Mouse (Mus musculus): ENCODE results near the gene Cdkl2.

The Cdkl2 gene

DNA sequence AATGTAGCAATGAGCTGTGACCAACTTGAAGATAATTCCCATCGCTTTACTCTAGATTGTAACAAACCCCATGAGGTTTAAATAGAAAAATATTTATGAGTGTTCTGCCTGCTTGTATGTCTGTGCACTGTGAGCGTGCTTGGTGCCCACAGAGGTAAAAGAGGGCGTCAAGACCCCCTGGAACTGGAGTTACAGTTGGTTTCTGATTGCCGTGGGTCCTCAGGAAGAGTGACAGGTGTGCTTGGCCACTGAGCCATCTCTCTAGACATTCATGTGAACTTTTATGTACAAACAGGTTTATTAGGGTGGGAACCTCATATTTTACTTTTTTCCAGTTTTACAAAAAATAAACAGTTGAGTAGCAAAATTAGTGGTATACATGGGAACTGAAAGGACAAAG is at the start of gene Cdkl2:
Cdkl2 (minus strand) TSS at position 101 of the 400 bp plus-strand sequence.
- DNase-seq (ENCODE audit: extremely low read depth, low read depth, low spot score): no peak

DNA sequence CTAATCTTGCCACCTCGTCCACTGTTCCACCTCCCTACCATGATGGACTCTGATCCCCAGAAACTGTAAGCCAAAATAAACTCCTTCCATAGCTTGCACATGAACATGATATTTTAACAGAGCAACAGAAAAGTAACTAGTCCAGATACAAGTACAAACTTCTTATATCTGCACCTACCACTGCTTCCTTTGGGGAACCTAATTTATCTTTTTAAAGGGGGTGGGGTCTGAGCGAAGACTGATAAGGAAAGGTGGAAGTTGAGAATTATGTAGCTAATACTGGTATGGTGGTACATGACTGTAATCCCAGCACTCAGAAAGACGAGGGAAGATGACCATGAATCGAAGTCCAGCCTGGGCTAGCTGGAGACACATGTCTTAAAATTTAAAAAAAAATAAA is 43.8 kb upstream of the Cdkl2 start:
- no peak for DNase-seq (ENCODE audit: extremely low read depth, low read depth, low spot score)

DNA sequence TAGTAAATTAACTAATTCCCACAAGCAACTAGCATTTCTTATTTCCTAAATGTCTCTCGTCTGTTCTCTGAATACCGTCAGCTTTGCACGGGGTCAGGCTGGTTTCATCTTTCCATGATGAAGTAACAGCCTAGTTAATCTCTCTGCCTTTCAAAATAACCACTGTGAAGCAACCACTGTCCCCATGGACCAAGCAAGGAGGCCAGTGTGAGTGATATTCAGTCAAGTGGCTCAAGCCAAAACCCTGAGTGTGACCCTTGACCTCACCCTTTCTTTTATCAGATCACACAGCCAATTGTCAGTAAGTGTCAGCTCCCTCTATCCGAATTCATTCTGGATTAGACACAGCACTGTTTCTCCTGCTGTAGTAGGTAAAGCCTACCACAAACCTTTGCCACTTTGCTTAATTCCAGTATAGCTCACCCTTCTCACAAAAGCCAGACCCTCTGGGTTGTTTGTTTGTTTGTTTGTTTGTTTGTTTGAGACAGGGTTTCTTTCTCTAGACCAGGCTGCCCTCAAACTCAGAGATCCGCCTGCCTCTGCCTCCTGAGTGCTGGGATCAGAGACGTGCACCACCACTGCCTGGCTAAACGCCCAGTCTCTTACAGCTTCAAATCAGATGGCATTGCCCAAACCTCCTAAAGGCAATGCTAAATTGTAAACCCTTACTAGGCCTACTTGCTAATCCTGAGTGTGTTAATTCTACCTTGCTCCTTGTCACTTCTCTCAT is 42.3 kb upstream of the Cdkl2 start:
- DNase-seq (ENCODE audit: extremely low read depth, low read depth, low spot score): peak; percentile 62

DNA sequence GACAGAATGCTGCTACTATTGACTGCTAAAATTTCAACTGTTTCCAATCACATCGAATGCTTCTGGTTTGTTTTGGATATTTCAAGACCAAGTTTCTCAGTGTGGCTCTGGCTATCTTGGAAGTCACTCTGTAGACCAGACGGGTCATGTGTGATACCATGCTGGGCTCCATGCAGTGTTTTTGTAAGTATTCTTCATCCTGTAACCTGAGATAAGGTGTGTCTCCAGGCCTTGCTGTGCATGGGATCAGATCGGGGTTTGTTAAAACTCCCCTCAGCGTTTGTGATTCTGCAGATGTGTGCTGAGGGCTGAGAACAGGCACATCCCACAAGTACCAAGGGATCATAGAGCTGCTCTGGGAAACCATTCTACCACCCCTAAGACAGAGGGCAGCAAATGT is 41.6 kb upstream of the Cdkl2 start:
- DNase-seq (ENCODE audit: extremely low read depth, low read depth, low spot score): no peak

DNA sequence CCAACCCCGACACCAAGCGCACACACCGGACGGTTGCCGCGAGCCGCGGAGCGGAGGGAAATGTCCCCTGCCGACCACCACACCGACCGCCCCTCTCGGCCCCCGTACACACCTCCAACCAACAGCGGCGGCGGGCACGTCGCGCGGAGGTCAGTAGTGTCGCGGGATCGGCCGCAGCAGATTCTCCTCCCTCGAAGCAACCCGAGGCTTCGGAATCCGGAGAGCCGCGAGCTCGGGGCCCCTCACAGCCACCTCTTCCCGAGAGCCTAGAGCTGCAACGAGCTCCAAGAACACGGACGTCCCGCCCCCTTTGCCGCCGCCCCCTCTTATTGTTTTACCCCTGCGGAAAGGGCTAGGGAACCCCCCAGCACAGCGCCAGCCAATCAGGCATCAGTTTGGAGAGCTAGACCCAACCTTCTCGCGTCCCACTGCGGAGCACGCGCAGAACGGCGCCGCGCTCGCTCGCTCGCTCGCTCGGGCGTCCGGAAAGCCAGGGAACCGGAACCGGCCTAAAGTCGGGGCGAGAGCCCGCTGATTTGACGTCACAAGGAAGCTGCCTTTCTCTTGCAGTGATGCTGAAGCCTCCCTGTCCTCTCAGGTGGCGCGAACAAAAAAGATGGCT is 39.8 kb upstream of the Cdkl2 start, which contains the start of gene G3bp2:
G3bp2 (minus strand) TSS at position 303 of the 622 bp plus-strand sequence.
- DNase-seq (ENCODE audit: extremely low read depth, low read depth, low spot score): peak; percentile 56

DNA sequence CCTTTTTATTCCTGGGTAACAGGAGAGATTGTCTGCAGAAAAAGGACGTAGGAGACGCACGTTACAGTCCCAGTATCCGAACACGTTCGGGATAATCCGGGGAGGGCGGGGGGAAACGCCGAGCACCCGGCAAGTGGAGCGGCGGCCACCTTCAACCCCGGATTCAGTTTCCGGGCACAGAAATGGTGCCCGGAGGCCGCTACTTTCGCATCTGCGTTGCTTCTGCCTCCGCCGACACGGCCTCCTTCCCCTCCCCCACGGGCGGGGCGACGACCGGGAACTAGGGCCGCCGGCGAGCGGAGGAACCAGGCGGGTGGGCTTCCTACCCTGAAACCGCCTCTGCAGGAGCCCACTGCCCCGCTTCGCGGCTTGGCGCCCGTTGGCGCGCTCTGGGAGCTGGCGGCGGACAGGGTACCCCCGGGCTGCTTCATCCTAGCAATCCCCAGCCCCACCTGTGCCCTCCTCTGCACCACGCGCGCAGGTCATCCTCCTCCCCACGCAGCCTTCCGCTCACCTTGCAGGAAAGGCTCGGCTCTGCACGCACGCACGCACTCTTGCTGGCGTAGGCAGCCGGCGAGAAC is 39.2 kb upstream of the Cdkl2 start:
- no peak for DNase-seq (ENCODE audit: extremely low read depth, low read depth, low spot score)

DNA sequence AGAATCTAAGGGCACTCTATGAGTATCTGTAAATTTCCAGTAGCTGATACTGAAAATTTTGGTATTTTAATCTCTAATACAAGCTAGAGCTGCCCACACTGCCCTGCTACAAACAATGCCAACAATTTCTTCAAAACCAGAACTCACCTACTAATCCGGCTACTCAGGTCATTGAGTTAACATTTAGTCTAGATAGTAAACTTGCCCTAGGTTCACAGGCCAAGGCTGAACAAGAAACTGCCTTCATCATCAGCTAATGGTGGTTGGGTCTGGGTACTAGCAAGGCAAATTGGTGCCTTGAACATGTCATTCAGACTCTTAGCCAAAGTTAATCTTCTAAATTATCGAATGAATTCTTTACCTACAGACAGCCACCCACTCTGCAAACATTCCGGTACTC is 37.6 kb upstream of the Cdkl2 start:
- no peak for DNase-seq (ENCODE audit: extremely low read depth, low read depth, low spot score)

- DNase-seq (ENCODE audit: extremely low read depth, low read depth, low spot score): no peak
Observed at GRCm38 (mm10) chr5:92080400-92080799, 36.7 kb upstream of the Cdkl2 start.

GRCm38 (mm10) chr5:92079304-92079703 is 35.6 kb upstream of the Cdkl2 start:
- no peak for DNase-seq (ENCODE audit: extremely low read depth, low read depth, low spot score)

GRCm38 (mm10) chr5:92078751-92079150 is 35.1 kb upstream of the Cdkl2 start:
- DNase-seq (ENCODE audit: extremely low read depth, low read depth, low spot score): no peak

GRCm38 (mm10) chr5:92076273-92076672 is 32.6 kb upstream of the Cdkl2 start:
- no peak for DNase-seq (ENCODE audit: extremely low read depth, low read depth, low spot score)

DNA sequence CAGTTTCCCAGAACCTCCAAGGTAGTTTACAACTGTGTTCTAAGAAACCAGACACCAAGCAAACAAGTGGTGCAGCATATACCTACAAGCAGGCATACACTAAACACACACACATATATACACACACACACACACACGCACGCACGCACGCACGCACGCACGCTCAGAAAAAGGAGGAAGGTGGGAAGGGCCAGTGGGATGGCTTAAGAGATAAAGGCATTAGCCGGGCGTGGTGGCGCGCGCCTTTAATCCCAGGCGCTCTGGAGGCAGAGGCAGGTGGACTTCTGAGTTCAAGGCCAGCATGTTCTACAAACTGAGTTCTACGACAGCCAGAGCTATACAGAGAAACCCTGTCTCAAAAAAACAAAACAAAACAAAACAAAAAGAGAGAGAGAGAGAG is 30.4 kb upstream of the Cdkl2 start:
- no peak for DNase-seq (ENCODE audit: extremely low read depth, low read depth, low spot score)

GRCm38 (mm10) chr5:92063192-92063591 is 19.5 kb upstream of the Cdkl2 start:
- no peak for DNase-seq (ENCODE audit: extremely low read depth, low read depth, low spot score)

- DNase-seq (ENCODE audit: extremely low read depth, low read depth, low spot score): no peak
Observed at GRCm38 (mm10) chr5:92052866-92053265, 9.2 kb upstream of the Cdkl2 start.

GRCm38 (mm10) chr5:92050419-92050818 is 6.7 kb upstream of the Cdkl2 start:
- no peak for DNase-seq (ENCODE audit: extremely low read depth, low read depth, low spot score)

DNA sequence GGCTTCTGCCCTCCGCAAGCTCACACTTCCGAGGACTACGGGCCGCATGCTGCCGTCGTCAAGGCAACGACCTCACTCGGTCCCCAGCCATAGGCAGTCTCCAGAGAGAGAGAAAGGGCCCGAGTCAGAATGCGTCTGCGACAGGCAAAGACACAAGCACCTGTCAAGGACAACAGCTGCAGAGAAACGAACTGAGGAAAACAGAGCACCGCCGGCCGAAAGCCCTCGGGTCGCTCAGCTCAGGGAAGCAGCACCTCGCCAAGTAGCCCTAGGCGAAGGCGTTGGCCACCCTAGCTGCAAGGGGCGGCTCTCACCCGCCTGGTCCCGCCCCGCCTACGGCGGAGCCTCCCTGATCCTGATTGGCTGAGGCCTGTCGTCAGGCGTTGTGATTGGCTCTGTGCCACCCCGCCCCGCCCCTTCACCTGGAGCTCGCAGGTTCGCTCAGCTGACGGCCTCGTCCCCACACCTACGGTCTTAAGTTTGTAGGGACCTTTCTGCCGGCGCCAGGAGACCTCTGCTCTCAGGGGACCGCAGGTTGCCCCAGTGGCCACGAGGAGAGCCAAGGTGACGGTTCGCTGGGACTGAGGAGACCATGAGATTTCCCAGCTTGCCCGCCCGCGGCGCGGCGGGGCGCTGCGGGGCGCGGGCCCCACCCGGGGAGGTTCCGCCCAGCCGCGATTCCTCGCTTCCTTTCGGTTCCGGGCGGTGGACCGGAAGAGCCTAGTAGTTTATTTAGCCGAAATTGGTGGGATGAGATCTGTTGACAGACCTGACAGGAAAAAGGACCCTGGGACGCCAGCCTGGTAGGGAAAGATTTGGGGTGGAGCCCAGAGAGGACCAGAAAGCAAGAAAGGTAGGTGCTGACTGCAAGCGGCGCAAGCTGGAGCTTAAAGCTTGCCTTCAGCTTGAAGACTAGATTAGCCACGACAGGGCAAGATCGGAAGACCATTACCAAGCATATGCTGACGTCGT is 1.0 kb downstream of the Cdkl2 start:
- DNase-seq (ENCODE audit: extremely low read depth, low read depth, low spot score): peak; percentile 72

DNA sequence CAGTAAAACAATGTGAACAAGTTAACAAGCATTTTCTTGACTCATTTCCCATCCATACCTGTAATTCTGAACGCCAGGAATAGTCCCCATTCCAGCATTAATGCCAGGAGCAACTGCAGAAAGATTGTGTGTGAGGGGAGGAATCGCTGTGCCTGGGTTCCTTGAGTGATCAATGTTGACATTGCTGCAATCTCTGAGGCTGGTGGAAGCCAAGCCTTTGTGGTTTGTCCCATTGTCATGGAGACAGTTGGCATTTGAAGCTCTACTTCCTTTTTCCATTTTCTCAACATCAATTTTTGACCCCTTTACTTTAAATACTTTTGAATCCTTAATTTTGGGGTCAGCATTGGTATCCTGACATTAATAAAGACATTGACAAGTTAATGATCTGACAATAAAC is 23.7 kb downstream of the Cdkl2 start:
- DNase-seq (ENCODE audit: extremely low read depth, low read depth, low spot score): no peak

DNA sequence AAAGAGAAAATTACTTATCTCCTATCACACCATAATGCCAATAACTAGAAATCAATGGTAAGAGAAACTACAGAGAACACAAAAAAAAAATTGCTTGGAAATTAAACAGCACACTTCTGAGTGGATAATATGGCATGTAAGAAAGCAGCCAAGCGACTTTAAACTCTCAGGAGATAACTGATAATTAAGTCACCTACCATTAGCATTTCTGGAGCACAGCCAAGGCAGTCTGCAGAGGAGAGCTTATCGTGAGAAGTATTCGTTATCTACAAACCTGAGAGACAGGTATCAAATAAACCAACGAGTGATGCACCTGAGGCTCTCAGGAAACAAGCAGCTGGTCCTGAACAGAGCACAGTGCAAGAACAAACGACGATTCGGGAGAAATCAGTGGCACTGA is 31.9 kb downstream of the Cdkl2 start:
- DNase-seq (ENCODE audit: extremely low read depth, low read depth, low spot score): no peak

DNA sequence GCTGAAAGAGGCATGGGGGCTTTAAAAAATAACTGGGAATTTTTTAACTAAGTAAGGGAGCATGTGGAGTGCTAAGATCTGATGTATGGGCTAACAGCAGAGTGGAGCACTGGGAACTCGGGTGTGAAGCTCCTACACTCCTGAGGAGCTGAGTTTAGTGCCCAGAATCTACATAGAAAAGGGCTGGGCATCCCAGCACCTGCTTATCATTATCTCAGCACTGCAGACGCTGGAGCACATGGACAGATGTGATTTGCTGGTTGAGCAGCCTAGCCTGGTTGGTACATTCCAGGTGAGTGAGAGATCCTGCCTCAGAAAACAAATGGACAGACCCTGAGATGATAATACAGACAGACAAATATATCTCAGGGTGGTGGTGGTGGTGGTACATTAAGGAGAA is 33.9 kb downstream of the Cdkl2 start:
- no peak for DNase-seq (ENCODE audit: extremely low read depth, low read depth, low spot score)

GRCm38 (mm10) chr5:92003011-92003410 is 40.7 kb downstream of the Cdkl2 start:
- no peak for DNase-seq (ENCODE audit: extremely low read depth, low read depth, low spot score)

DNA sequence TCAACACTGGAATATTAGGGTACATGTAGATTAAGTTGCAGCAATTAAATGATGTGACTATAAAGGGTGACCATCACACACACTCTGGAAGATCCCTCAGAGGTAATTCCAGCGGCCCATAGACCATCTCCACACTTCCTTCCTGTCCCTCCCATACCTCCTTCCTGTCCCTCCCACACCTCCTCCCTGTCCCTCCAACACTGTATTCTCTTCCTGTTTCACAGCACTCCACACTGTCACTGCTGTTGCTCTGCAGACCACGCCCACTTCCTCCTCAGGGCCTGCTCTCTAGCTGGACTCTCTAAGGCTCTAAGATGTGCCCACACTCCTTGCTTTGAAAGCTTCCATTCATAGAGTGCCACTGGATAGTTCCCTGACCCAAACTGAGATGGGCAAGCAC is 42.9 kb downstream of the Cdkl2 start:
- no peak for DNase-seq (ENCODE audit: extremely low read depth, low read depth, low spot score)

Data from fat pad, adult 2 months (tissue).